Mouse (Mus musculus) G1E (cell line): Measurements from ENCODE around the gene Slit1.

ENCODE experiments used
- CTCF ChIP-seq: IDR thresholded peaks from 2 replicates; pipeline ENCODE4 v1.5.1; 2012; ENCODE audit warnings: low read depth, low read length, inconsistent platforms, mixed read lengths
- GATA1 ChIP-seq: IDR thresholded peaks from 2 replicates; pipeline ENCODE4 v1.6.1; 2012; ENCODE audit warnings: borderline replicate concordance, low read length, inconsistent platforms, mixed read lengths
- POLR2AphosphoS5 ChIP-seq: IDR thresholded peaks from 2 replicates; pipeline ENCODE4 v1.6.1; 2012; ENCODE audit warnings: low read depth, low read length, inconsistent platforms; ENCODE audit not compliant: insufficient replicate concordance
- TAL1 ChIP-seq: conservative IDR thresholded peaks from 2 replicates; pipeline ENCODE4 v1.6.1; 2012; ENCODE audit warnings: low read depth, low read length, inconsistent platforms, mixed read lengths

DNA sequence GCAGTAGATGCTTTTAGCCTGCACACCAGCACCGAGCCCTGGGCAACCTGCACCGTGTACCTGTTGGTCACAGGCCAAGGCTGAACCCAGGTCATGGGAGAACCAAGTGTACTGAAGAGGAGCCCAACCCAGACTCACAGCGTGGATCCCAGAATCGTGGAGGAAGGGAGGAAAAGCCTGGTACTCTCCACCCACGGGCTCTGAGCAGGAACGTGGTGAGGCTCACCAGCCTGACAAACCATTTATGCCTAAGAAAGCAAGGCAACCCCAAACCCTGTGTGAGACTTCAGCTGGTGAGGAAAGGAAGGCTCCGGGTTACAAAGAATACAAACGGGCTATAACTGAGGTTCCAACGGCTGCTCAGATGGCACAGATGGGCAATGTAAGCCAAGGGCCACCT lies 31.8 kb downstream of the Slit1 start:
- TF ChIP-seq GATA1 = no peak
- no peak for TF ChIP-seq CTCF
- TF ChIP-seq TAL1 = no peak
- TF ChIP-seq POLR2AphosphoS5 = no peak
